Mouse (Mus musculus): ENCODE data around the gene Npm3. TPM values are rescaled to one million over a fixed set of nuclear protein-coding genes. Genes with fewer than 3 reads are reported as not detected.

Gene Npm3
- polyA plus RNA-seq, 2 experiments = 10.6 to 59.0 TPM

GRCm38 (mm10) chr19:45792404-45792803 is 43.0 kb upstream of the Npm3 start:
- TF ChIP-seq CTCF (IDR thresholded peaks at IDR 0.05; ENCODE audit: low read depth) = no peak
- TF ChIP-seq EP300 (IDR thresholded peaks at IDR 0.05; ENCODE audit: low read depth) = no peak
- DNase-seq (ENCODE audit: low read depth in 3 of 3, low spot score in 3 of 3) (no peak), ATAC-seq (ENCODE audit: insufficient read depth) (no peak)
- no peaks in the 10 kb centered on the region for H3K27me3 ChIP-seq (ENCODE audit: control insufficient read depth, insufficient read depth, low read length)
- no peak overlapping the region for H3K4me2 ChIP-seq (ENCODE audit: low read depth)
- H3K9me3 ChIP-seq (ENCODE audit: control insufficient read depth, low read length) = no peaks in the 10 kb centered on the region
- H3K4me1 ChIP-seq (replicated peaks; ENCODE audit: control insufficient read depth in 2 of 2, insufficient read depth in 2 of 2, low read length in 1 of 2) = peaks cover 16 to 29% of the 10 kb centered on the region in 2 experiments
- H3K36me3 ChIP-seq (replicated peaks; ENCODE audit: control insufficient read depth, insufficient read depth, low read depth) = no peaks in the 10 kb centered on the region
- 76% methylated on average over 6 of the region's 6 CpGs for WGBS (ENCODE audit: insufficient replicate concordance)
- no peak overlapping the region for H3K9ac ChIP-seq (replicated peaks)
- no peak overlapping the region for H3K27ac ChIP-seq
- no peak overlapping the region for H3K4me3 ChIP-seq (ENCODE audit: insufficient read depth in 1 of 2, low read depth in 2 of 2, low read length in 2 of 2)

DNA sequence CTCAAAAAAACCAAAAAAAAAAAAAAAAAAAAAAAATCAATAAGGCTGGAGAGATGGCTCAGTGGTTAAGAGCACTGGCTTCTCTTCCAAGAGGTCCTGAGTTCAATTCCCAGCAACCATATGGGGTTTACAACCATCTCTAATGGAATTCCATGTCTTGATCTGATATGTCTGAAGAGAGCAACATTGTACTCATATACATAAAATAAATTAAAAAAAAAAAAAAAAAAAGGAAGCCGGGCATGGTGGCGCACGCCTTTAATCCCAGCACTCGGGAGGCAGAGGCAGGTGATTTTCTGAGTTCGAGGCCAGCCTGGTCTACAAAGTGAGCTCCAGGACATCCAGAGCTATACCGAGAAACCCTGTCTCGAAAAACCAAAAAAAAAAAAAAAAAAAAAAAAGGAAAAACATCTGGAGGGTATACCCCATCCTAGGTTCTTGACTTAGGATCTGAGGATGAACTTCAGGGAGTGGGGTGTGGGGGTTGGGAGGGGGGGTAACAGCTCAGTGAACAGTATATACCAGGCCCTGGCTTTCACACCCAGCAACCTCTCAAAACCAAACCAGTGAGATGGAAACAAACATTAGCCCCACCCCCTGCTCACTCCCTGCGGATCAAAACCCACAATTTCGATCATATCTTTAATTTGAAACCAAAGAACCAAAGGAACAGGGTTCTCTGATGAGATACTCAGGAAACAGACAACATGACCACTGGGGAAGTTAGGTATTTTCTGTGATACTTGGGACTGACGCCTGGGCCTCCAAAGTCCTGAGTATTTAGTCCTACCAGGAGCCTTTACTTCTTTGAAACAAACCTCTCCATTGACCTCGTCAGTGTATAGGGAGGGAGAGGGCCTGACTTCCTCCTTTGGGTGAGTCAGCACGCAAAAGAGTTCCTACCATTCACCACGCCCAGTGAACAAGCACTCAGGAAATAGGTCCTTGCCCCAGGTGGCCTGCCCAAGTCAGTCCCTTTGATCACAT is 40.8 kb upstream of the Npm3 start:
- H3K27ac ChIP-seq = peak overlapping the region; percentile 97
- ATAC-seq (ENCODE audit: insufficient read depth) (peak; percentile 96), DNase-seq (ENCODE audit: low read depth in 3 of 3, low spot score in 3 of 3) (peak; percentile 67 to 84 (median 73))
- no peak for TF ChIP-seq CTCF (IDR thresholded peaks at IDR 0.05; ENCODE audit: low read depth)
- peak; percentile 37; the same call in 1 of the 2 replicates for TF ChIP-seq EP300 (IDR thresholded peaks at IDR 0.05; ENCODE audit: low read depth)
- peak overlapping the region; percentile 28 for H3K9ac ChIP-seq (replicated peaks)
- H3K27me3 ChIP-seq (ENCODE audit: control insufficient read depth, insufficient read depth, low read length) = no peaks in the 10 kb centered on the region
- no peaks in the 10 kb centered on the region for H3K9me3 ChIP-seq (ENCODE audit: control insufficient read depth, low read length)
- H3K36me3 ChIP-seq (replicated peaks; ENCODE audit: control insufficient read depth, insufficient read depth, low read depth) = no peaks in the 10 kb centered on the region
- H3K4me2 ChIP-seq (ENCODE audit: low read depth) = peak overlapping the region; percentile 61
- H3K4me3 ChIP-seq (ENCODE audit: insufficient read depth in 1 of 2, low read depth in 2 of 2, low read length in 2 of 2) = peak overlapping the region in 1 of 2 experiments; percentile 19; a peak in 1 of 4 replicates
- 47% methylated on average over 13 of the region's 13 CpGs for WGBS (ENCODE audit: insufficient replicate concordance)
- H3K4me1 ChIP-seq (replicated peaks; ENCODE audit: control insufficient read depth in 2 of 2, insufficient read depth in 2 of 2, low read length in 1 of 2) = peaks cover 10 to 24% of the 10 kb centered on the region in 2 experiments

DNA sequence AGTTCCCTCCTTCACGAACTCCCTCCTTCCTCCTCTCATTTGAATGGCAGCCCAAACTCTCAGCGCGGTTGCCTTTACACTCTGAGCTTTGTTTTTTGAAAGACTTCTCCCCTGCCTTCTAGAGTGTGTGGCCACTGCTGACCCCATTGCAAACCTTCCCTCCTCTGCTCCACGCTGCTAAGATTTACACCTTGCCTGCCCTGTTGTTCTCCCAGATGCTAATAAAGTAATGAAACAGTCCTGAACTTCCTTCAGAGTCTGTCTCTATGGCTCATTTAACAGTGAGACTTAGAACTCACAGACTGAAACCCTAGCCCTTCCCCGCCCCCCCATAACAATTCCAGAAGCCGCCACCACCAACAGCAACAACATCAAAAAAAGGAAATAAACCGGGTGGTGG is 40.0 kb upstream of the Npm3 start:
- no peak overlapping the region for H3K9ac ChIP-seq (replicated peaks)
- 73% methylated on average over 7 of the region's 7 CpGs for WGBS (ENCODE audit: insufficient replicate concordance)
- DNase-seq (ENCODE audit: low read depth in 3 of 3, low spot score in 3 of 3) (no peak), ATAC-seq (ENCODE audit: insufficient read depth) (no peak)
- H3K4me2 ChIP-seq (ENCODE audit: low read depth) = no peak overlapping the region
- TF ChIP-seq EP300 (IDR thresholded peaks at IDR 0.05; ENCODE audit: low read depth) (no peak), CTCF (IDR thresholded peaks at IDR 0.05; ENCODE audit: low read depth) (no peak)
- no peaks in the 10 kb centered on the region for H3K27me3 ChIP-seq (ENCODE audit: control insufficient read depth, insufficient read depth, low read length)
- H3K9me3 ChIP-seq (ENCODE audit: control insufficient read depth, low read length) = no peaks in the 10 kb centered on the region
- H3K4me1 ChIP-seq (replicated peaks; ENCODE audit: control insufficient read depth in 2 of 2, insufficient read depth in 2 of 2, low read length in 1 of 2) = peaks cover 10 to 24% of the 10 kb centered on the region in 2 experiments
- no peak overlapping the region for H3K4me3 ChIP-seq (ENCODE audit: insufficient read depth in 1 of 2, low read depth in 2 of 2, low read length in 2 of 2)
- H3K27ac ChIP-seq = no peak overlapping the region
- no peaks in the 10 kb centered on the region for H3K36me3 ChIP-seq (replicated peaks; ENCODE audit: control insufficient read depth, insufficient read depth, low read depth)

GRCm38 (mm10) chr19:45788337-45788736 is 38.9 kb upstream of the Npm3 start:
- WGBS (ENCODE audit: insufficient replicate concordance) = 41% methylated on average over 4 of the region's 4 CpGs
- Histone ChIP-seq H3K4me3 (ENCODE audit: insufficient read depth in 1 of 2, low read depth in 2 of 2, low read length in 2 of 2) (no peak overlapping the region), H3K36me3 (replicated peaks; ENCODE audit: control insufficient read depth, insufficient read depth, low read depth) (no peaks in the 10 kb centered on the region), H3K4me1 (replicated peaks; ENCODE audit: control insufficient read depth in 2 of 2, insufficient read depth in 2 of 2, low read length in 1 of 2) (peaks cover 10 to 28% of the 10 kb centered on the region in 2 experiments), H3K9ac (replicated peaks) (no peak overlapping the region), H3K27me3 (ENCODE audit: control insufficient read depth, insufficient read depth, low read length) (no peaks in the 10 kb centered on the region), H3K9me3 (ENCODE audit: control insufficient read depth, low read length) (no peaks in the 10 kb centered on the region), H3K27ac (no peak overlapping the region), H3K4me2 (ENCODE audit: low read depth) (no peak overlapping the region)
- DNase-seq (ENCODE audit: low read depth in 3 of 3, low spot score in 3 of 3) = no peak
- ATAC-seq (ENCODE audit: insufficient read depth) = no peak
- TF ChIP-seq CTCF (IDR thresholded peaks at IDR 0.05; ENCODE audit: low read depth) = no peak
- no peak for TF ChIP-seq EP300 (IDR thresholded peaks at IDR 0.05; ENCODE audit: low read depth)

DNA sequence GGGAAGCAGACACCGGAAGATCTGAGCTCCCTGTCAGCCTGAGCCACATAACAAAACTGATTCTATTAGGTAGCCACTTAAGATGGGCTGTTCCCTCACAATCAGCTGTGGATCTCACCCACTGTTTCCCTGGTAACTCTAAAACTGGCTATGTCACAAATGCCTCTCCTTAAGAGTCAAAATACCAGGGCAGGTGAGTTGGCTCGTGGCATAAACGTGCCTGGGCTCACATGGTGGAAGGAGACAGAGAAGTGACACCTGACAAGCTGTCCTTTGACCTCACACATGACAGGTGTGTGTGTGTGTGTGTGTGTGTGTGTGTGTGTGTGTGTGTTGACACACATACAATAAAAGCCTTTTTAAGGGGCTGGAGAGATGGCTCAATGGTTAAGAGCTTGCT is 38.1 kb upstream of the Npm3 start:
- WGBS (ENCODE audit: insufficient replicate concordance) = 63% methylated on average over 3 of the region's 3 CpGs
- no peak overlapping the region for H3K9ac ChIP-seq (replicated peaks)
- no peak overlapping the region for H3K27ac ChIP-seq
- no peak for TF ChIP-seq CTCF (IDR thresholded peaks at IDR 0.05; ENCODE audit: low read depth)
- ATAC-seq (ENCODE audit: insufficient read depth) (no peak), DNase-seq (ENCODE audit: low read depth in 3 of 3, low spot score in 3 of 3) (no peak)
- H3K4me2 ChIP-seq (ENCODE audit: low read depth) = no peak overlapping the region
- H3K9me3 ChIP-seq (ENCODE audit: control insufficient read depth, low read length) = no peaks in the 10 kb centered on the region
- peaks cover 10 to 28% of the 10 kb centered on the region in 2 experiments for H3K4me1 ChIP-seq (replicated peaks; ENCODE audit: control insufficient read depth in 2 of 2, insufficient read depth in 2 of 2, low read length in 1 of 2)
- H3K36me3 ChIP-seq (replicated peaks; ENCODE audit: control insufficient read depth, insufficient read depth, low read depth) = no peaks in the 10 kb centered on the region
- no peak overlapping the region for H3K4me3 ChIP-seq (ENCODE audit: insufficient read depth in 1 of 2, low read depth in 2 of 2, low read length in 2 of 2)
- H3K27me3 ChIP-seq (ENCODE audit: control insufficient read depth, insufficient read depth, low read length) = no peaks in the 10 kb centered on the region

Measured in liver, embryonic 14.5 days (tissue).